Mouse (Mus musculus): Measurements from ENCODE around the gene Acsf3.

Gene Acsf3

DNA sequence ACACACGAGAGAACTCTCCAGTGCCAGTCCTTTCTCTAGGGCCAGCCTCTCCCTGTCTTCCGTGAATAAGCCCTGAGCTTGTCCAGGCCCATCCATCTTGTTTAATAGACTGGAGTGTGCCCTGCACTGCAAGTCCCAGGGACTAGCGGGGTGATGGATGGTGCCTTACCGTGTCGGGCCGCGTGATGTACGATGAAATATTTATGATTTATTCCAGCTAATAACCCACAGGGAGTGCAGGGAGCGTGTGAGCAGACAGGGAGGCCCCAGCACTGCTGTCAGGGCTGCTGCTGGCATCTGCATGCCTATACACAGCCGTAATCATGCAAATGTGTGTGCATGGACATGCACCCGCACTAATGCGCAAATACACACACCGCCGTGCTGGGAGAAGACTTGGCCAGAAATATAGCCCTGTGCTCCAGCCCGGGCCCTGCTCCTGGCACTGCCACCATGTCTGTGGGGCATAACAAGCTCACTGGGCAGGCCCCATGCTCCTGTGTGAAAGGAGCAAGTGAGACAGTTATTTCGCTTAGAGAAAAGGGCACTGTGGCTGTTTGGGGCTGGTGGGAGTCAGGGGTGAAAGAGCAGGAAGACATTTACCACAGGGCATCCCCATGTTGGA is 36.7 kb downstream of the Acsf3 start:
- DNase-seq (ENCODE audit: low spot score), result no peak

DNA sequence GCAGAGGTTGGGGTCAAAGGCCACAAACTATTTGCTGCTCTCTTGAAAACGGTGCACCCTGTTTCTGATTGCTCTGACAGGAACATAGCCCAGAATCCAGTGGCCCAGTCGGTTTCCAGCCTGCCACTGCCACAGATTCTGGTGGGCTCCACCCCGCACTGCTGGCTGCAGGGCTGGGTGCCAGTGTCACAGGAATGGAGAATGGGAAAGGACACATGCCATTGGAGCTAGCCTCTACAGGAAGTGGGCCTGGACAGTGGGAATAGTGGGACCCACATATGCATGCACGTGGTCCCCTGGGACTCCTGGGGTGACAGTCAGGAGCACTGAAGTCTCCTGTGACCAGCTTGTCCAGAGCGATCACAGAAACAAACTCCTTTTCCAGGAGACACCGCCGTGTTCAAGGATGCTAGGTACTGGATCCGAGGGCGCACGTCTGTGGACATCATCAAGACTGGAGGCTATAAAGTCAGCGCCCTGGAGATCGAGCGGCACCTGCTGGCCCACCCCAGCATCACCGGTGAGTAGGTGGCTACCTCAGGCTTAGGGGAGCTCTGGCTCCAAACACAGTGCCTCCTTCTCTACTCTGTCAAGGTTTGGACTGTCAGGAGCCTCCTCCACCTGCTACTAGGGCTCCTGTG is 37.4 kb downstream of the Acsf3 start:
- DNase-seq (ENCODE audit: low spot score), result no peak

DNA sequence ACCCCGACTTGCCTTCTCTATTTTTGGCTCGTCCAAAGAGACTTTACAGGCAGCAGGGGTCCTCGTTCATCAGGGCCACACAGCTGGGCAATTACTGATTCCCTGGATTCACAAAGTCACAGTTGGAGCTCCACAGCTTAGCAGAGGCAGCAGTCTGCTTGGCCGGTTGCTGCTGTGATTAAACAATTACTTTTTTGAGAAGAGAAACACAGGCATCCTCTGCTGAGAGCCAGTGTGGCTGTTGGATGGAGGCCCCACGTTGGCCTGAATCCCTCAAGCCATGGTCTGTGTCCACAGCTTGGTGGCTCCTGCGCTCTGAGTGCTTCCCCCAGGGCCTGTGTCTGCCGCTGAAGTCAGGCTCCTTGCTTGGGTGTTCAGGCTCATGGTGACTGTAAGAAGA is 39.3 kb downstream of the Acsf3 start:
- no peak for DNase-seq (ENCODE audit: low spot score)

DNA sequence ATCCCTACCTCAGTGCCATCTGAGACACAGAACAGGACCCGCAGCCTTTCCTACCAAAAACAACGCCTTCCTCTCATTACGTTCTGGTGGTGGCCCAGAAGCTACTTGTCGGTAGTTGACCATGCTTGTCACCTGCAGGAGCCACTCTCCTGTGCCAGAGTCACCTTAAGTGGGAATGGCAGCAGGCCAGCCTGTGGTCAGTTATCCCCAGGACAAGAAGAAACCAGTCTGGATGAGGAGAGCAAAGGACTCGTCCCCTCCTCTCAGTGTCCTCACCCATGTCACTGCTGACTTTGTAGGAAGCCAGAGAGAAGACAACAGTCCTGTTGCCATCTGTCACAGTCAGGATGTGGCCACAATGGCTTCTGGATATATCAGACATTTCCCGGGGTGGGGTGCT is 41.7 kb downstream of the Acsf3 start:
- no peak for DNase-seq (ENCODE audit: low spot score)

DNA sequence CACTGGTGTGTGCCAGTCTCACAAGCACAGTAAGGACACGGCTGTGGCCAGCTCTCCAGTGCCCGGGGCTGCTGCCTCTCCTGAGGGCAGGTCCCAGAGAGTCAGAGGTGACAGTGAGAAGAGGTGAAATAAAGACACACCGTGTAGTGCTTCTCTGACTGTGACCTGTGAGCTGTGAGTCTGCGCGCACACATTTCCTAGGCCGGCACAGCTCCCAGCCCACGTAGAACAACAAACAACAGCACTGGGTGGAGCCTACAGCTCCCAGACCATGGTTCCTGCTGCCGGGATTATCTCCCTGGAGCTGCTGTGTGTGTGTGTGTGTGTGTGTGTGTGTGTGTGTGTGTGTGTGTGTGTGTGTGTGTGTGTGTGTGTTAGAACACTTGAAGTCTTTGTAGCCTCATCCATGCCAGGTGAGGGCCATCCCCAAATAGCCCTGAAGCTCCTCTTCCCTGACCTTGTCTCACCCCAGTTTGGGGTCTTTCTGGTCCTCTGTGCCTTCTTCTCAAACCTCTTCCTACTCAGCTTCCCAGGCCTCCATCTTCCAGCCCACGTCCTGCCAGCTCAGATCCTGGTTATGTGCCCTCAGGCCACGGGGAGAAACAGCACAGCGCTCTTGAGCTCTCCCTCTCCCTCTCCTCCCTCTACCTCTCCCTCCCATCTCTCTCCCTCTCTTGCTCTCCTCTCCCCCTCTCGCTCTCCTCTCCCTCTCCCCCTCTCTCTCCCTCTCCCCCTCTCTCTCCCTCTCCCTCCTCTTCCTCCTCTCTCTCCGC is 42.6 kb downstream of the Acsf3 start:
- DNase-seq (ENCODE audit: low spot score), result no peak

DNA sequence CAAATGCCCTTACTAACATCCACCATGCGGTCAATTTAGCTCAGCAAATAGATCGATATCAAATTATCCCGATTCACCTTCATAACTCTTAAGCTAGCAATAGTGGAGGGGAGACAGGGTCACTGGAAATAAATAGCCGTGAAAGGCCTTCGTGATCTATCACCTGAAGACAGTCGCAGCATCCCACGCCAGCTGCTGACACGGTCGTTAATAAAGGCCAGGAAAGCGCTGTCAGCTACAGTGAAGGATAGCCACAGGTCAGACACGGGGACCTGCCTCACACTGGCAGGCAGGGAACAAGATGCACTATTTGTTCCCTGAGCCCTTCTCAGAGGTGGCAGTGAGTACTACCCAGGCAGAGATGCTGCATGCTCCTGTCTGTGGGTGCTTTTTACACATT is 44.5 kb downstream of the Acsf3 start:
- DNase-seq (ENCODE audit: low spot score), result no peak

DNA sequence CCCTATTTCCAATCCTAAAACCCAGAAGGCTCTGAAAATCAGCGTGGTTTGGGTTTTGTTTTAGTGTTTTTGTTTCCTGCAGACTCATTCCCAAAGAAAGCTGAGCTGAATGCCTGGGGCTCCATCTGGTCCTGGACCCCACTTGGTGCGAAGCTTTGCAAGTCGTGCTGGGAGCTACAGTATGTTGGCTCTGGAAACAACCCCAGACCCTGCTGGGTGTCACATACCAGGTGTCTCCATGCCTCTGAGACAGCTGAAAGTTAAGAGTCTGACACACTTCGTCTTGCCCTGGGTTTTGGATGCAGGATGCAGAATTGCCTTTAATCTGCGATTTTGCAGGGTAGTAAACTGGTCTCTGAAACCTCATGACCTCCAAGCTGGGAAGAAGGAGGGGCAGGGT is 49.3 kb downstream of the Acsf3 start:
- DNase-seq (ENCODE audit: low spot score), result no peak

DNA sequence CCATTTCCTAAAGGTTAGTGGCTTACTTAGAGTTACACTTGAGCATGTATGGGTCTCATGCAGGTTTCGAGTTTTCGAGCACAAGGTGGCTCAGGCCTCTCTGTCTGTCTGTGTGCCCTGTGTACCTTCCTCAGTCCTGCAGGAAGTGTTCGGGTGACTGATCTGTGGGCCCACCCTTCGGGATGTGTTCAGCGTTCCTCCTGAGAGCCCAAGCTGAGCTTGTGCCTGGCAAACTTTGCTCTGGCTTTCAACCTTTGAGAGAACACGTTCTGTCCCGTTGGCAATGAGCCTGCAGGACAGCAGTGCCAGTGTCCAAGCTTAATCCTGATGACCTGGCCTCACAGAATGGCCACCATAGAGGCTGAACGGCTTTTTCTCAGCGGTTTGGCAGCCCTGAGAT is 49.7 kb downstream of the Acsf3 start:
- DNase-seq (ENCODE audit: low spot score), result no peak

DNA sequence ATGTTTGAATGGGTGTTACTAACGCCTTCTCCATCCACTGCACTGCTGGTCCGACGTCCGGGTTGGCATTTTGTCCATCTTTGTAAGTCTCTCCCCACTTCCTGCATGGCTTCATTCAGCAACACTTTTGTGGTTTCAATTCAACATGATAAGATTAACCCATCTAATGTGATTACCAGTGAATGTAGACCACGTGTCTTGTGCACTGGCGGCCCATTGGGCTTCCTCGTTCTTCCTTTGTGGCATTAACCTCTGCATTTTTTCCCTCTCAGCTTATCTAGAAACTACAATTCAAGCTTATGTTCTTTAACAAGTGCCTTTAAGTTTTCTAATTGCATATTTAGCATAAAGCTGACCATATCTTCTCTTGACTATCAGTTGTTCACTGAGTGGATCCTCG is 50.1 kb downstream of the Acsf3 start:
- DNase-seq (ENCODE audit: low spot score), result no peak

DNA sequence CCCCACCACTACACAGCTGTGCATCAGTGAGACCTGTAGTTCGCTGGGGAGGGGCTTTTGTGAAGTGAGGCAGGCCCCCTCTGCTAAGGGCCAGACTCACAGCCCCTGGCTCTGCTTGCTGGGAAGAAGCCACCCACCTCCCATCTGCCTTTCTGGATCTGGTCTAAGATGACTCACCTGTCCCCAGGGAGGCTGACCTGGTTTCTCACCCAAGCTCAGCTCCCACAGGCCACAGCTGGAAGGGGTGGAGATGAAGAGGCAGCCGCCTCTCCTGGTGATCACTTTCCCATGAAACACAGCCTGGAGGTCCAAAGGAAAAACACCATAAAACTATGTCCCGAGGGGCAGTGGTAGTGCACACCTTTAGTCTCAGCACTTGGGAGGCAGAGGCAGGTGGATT is 54.1 kb downstream of the Acsf3 start:
- DNase-seq (ENCODE audit: low spot score), result no peak

DNA sequence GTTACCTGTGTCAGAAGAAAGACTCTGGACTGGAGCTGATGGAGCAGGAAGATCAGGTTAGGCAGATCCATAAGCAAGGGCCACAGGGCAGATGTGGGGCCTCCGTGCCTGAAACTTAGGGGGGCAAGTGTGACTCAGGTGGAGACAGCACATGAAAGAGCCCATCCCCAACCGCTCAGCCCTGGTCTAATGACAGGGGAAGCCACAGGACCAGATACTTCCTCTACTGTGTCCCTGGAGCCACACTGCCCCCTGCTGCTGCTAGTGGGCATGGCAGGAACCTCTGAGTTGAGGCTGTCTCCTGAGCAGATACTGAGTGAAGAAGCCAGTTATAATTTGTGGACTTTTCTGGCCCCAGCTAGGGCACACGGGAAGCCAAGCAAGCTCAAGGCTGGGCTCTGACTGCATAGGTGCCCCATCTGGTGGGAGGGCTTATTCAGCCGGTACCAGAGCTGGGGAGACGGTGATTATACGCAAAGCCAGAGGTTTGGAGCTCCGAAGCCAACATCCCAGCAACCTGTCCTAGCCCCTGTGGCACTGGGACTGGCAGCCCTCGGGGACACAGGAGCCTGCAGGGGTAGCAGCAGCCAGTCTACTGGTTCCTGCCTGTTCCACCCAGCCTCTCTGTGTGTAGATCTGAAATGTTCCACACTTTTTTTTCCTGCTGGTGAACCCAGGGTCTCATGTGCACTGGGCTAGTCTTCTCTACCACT is 55.2 kb downstream of the Acsf3 start:
- peak; percentile 90 for DNase-seq (ENCODE audit: low spot score)

DNA sequence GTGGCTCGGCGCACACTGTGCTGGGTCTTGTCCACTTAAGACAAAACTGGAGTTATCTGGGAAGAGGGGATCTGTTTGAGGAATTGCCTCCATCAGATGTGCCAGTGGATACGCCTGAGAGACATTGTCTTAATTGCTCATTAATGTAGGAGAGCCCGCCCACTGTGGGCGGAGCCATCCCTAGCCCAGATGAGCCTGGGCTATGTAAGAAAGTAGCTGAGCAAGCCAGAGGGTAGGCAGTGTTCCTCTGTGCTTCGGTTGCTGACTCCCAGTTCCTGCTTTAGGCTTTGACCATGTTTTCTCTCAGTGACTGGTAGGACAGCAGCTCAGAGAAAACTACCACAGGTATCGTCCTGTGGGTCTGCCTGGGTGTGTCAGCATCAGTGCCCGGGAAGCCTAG is 59.1 kb downstream of the Acsf3 start:
- DNase-seq (ENCODE audit: low spot score), result no peak

DNA sequence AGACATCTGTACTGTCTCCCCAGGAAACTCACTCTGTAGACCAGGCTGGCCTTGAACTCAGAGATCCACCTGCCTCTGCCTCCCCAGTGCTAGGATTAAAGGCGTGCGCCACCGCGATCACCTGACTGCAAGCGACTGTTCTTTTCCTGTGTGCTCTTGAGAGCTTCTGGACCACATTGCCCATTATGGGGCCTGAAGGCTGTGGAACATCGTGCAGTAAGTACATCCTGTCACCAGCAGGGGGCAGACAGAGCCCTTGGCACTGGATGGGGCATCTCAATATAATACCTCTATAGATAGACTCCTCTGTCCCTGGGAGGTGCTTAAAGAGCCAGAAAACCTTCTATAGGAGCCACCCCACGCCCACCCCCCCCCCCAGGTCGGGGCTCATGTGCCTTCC is 59.7 kb downstream of the Acsf3 start:
- DNase-seq (ENCODE audit: low spot score), result peak; percentile 74

DNA sequence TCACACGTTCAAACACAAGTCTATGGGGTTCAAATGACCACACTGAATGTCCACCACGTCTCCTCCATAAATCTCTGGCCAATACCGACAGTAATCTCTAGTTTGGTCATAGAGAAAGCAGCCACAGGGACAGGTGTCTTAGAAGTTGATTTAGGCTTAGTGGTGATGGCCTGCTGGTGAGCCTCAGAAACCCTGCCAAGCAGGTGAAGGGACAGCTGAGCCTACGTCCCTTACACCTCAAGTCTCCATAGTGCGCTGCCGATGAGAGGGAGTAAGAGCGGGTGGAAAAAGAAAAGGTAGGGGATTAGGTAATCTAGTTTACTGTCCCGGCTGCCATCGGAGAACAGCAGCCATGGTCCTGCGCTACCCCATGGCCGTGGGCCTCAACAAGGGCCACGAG is 60.9 kb downstream of the Acsf3 start:
- no peak for DNase-seq (ENCODE audit: low spot score)

DNA sequence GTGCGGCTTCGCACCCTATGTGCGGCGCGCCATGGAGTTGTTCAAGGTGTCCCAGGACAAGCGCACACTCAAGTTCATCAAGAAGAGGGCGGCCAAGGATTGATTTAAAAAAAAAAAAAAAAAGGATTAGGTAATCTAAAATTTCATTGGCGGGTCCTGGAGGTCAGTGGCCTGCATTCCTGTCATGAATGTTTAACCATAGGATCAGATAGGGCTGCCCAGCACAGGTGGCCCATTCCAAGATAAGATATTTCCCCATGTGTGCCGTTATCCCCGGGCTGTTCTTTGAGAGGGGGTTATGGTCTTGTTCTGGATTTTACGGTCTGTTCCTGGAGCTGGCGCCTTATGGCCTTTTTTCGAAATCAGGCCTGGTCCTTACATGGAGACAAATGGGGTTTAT is 61.4 kb downstream of the Acsf3 start:
- DNase-seq (ENCODE audit: low spot score), result no peak

DNA sequence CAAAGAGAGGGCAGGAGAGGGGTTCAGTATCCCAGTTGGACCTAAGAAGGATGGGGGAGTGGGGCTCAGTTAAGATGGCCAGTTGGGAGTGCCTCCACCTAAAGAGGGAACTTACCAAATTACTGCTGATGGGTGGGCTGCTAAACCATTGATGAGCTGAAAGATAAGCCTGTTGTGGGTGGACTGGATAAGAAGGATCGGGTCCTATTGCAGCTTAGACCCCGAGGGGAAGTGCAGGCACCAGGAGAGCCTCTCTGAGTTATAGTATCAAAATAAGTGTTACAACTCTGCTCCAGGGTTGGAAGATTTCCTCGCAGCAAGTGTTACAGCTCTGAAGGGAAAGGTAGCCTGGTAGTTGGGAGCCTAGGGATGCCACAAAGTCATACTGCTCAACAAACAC is 68.9 kb downstream of the Acsf3 start:
- DNase-seq (ENCODE audit: low spot score), result no peak

DNA sequence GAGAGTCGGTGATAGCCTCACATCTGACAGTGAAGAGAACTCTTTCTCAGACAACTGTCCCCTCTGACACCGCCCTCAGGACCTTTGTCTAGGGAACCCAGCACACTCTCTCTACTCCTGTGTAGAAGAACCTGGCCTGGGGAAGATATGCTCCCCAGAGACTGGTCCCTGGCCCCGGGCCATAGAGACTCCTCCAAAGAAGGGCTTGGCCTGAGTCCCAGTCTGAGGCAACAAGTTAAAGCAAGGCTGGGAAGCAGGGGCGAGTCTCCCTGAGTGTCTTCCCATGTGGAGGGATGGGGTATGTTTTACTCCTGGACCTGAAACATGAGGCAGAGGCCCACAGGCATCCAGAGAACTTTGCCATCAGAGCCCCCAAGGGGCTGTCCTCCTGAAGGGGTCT is 70.4 kb downstream of the Acsf3 start:
- DNase-seq (ENCODE audit: low spot score), result no peak

DNA sequence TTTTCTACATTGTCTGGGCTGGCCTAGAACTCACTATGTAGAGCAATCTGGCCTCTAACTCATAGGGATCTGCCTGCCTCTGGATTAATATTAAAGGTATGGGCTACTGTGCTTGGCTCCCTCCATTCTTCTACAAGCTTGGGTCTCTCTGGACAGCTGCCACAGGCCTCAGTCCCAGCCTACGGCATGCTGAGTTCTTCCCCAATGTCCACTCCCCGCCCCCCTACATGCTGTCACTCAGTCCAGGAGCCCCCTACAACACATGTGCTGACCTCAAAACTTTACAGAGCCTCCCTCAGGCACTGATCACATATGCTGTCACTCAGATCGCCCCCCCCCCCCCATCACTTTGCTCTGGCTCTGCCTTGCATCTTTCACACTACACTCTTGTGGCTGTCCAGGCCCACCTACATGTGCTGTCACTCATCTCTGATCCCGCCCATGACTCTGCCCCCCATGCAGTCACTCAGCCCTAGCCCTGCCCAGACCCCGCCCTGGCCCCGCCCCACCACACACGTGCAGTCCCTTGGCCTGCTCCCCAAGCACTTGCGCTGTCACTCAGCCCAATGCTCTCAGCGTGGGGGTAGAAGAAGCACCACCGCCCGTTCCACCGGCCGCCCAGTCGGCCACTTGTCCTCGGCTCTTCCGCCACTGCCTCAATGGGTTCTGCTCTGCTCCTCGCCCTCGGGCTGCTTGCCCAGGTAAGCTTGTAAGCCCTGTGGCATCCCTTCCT is 72.7 kb downstream of the Acsf3 start, which contains the start of gene Cdh15:
Gene Cdh15 (plus strand): TSS at position 138 of the 733 bp plus-strand sequence.
- peak; percentile 36 for DNase-seq (ENCODE audit: low spot score)

DNA sequence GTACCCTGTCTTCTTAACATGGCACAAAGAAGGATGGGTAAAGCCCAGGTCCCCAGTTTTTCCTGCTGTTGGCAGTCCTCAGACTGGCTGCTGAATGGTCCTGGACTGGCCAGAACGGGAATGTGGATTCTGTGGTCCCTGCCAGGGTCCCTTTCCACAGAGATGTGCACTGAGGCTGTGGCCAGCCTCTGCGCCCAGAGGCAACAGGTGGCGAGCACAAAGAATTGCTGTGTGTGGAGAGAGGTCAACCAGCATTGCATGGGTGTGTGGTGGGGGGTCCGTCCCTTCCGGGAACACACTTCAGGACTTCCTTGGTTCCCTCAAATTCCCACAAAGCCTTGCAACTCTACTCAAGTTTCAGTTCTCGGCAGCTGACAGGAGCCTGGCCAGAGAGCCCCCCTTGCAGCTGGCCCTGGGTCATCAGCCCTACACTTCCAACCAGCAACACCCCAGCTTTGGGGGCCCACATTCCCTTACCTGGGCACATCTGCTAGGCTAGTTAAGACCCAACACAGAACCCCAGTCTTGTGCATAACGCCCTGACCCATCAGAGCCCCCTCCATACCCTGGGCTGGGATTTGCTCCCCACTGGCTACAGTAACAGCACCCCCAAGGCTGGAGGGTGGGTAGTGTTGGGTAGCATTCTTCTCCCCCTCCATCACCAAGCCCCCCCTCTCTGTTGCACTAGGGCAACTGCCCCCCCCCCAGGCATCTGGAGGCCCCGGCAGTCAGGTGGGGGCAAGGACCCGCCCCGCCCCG is 74.0 kb downstream of the Acsf3 start:
- DNase-seq (ENCODE audit: low spot score), result no peak

DNA sequence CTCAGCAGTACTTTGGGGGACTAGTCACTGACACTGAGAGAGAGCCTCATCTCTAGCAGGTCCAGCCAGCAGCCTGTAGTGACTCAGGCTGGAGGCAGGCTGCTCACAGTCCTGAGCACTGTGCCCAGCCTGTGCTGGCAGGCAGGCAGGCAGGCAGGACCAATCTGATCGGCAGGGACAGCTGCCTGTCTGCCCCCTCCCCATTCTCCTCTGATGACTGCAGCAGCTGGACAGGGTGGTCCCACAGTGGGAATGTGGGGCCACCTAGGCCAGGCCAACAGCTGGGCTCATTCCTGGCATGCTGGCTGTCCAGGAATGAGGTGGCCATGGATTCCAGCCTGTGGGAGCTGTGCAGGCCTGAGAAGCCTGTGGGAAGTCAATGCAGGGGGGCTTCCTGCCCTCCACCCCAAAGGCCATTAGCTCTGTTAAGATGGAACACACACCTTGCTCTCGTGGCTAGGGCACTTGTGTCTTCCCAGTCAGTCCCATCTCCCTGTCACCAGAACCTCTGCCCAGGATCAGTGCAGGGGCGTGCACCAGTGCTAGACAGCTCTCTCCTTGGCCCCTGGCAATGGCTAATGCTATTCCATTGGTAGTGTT is 75.5 kb downstream of the Acsf3 start:
- DNase-seq (ENCODE audit: low spot score), result no peak

Data from lung, postnatal 25 days (tissue).